Mouse (Mus musculus) Patski (cell line): ENCODE data around the gene Retsat. TPM values are rescaled to one million over a fixed set of nuclear protein-coding genes. Genes with fewer than 3 reads are reported as not detected.

Experiments
- ATAC-seq: fragments of 100-300 bp; one replicate; pipeline ENCODE4 v1.8.0; 2021
- CTCF ChIA-PET: fragments of 350-600 bp; sonication (Branson Sonifier 250); formaldehyde crosslinking; loops from one replicate; lab custom pipeline; 2022; ENCODE audit warnings: inconsistent platforms; lab: Charles Lee
- POLR2A ChIA-PET: fragments of 350-600 bp; sonication (Branson Sonifier 250); formaldehyde crosslinking; loops from one replicate; lab custom pipeline; 2022; ENCODE audit warnings: antibody characterized with exemption, inconsistent platforms; lab: Charles Lee
- DNase-seq: peaks from one replicate; pipeline ENCODE4 v3.0.0-alpha.2; 2011; ENCODE audit warnings: low read depth, low spot score
- H3K27me3 ChIP-seq: fragments of 371-371 bp; one replicate; pipeline ENCODE4 v1.5.1; 2021
- CTCF ChIP-seq: fragments of 100-300 bp; IDR thresholded peaks from one replicate; pipeline ENCODE4 v1.5.1; 2021
- in situ Hi-C: fragments of 300-500 bp; cut with MboI; formaldehyde crosslinking; loops from 3 replicates; pipeline ENCODE4 v1.11.1; 2018; ENCODE audit warnings: low pct_unique_long_range_greater_than_20kb, mixed read lengths
- polyA plus RNA-seq: library from polyadenylated mRNA; unstranded; gene quantifications from one replicate; pipeline ENCODE4 v1.2.3, GENCODE M21; 2021

Gene Retsat
- polyA plus RNA-seq, 1 experiment from 2014 or later: 86.5 TPM

GRCm38 (mm10) chr6:72655309-72656052 lies 57.2 kb downstream of the Retsat start:
- CTCF ChIA-PET: interaction anchor here (1.0 to 1.5 kb wide), 2 partner anchors 8 to 10 kb away, joined by 3 to 5 read pairs; no protein-coding TSS in a partner anchor
- H3K27me3 ChIP-seq: no peaks in the 10 kb centered on the region
- ATAC-seq: no peak
- no peak for TF ChIP-seq CTCF
- POLR2A ChIA-PET: interaction anchor here (0.7 to 1.0 kb wide), 2 partner anchors 15 to 149 kb away, joined by 3 to 5 read pairs; no protein-coding TSS in a partner anchor
- in situ Hi-C loops: no loop called here
- no peak for DNase-seq

- TF ChIP-seq CTCF: no peak
- POLR2A ChIA-PET: interaction anchor here (1.0 kb wide), 1 partner anchor 14 kb away, joined by 3 read pairs; no protein-coding TSS in a partner anchor
- DNase-seq: no peak
- in situ Hi-C loops: no loop called here
- ATAC-seq: no peak
- CTCF ChIA-PET: interaction anchor here (1.0 to 1.5 kb wide), 3 partner anchors 9 to 17 kb away, joined by 3 to 5 read pairs (median 3); no protein-coding TSS in a partner anchor
- no peaks in the 10 kb centered on the region for H3K27me3 ChIP-seq
Observed at GRCm38 (mm10) chr6:72656053-72656442, 57.8 kb downstream of the Retsat start.

- ChIA-PET CTCF (interaction anchor here (2.0 to 3.8 kb wide), 2 partner anchors 19 to 22 kb away, joined by 7 to 12 read pairs; no protein-coding TSS in a partner anchor), POLR2A (no interaction called here)
- ATAC-seq (no peak), DNase-seq (no peak)
- TF ChIP-seq CTCF: peak; percentile 70
- no peaks in the 10 kb centered on the region for H3K27me3 ChIP-seq
- in situ Hi-C loops: no loop called here
Observed at GRCm38 (mm10) chr6:72658006-72658405, 59.7 kb downstream of the Retsat start.

Other genes with a start within 250 kb of the Retsat start
- 39.8 TPM for gene Tmem150a, start 243.0 kb upstream of the Retsat start, polyA plus RNA-seq
- 98.4 TPM for gene Rnf181, start 231.5 kb upstream of the Retsat start, polyA plus RNA-seq
- gene Vamp5, start 218.0 kb upstream of the Retsat start, polyA plus RNA-seq: 33.2 TPM
- 189 TPM for gene Vamp8, start 207.8 kb upstream of the Retsat start, polyA plus RNA-seq
- 36.3 TPM for gene Ggcx, start 184.2 kb upstream of the Retsat start, polyA plus RNA-seq
- gene Mat2a, start 158.9 kb upstream of the Retsat start, polyA plus RNA-seq: 181 TPM
- gene Sh2d6, start 76.8 kb upstream of the Retsat start, polyA plus RNA-seq: 0.26 TPM
- 230 TPM for gene Capg, start 54.1 kb upstream of the Retsat start, polyA plus RNA-seq
- 22.4 TPM for gene Elmod3, start 62 bp upstream of the Retsat start, polyA plus RNA-seq
- 119 TPM for gene Tgoln1, start 18.5 kb downstream of the Retsat start, polyA plus RNA-seq
- 8.8 TPM for gene Tcf7l1, start 190.8 kb downstream of the Retsat start, polyA plus RNA-seq